Mouse (Mus musculus): ENCODE results near the gene Angel2. TPM values are rescaled to one million over a fixed set of nuclear protein-coding genes. Genes with fewer than 3 reads are reported as not detected.

Gene Angel2
- polyA plus RNA-seq, 1 experiment from 2014 or later = 42.2 TPM

- no peak overlapping the region for H3K27ac ChIP-seq (replicated peaks)
- no peak for ATAC-seq (ENCODE audit: low FRiP score)
- H3K27me3 ChIP-seq (replicated peaks) = no peaks in the 10 kb centered on the region
- H3K4me2 ChIP-seq = no peak overlapping the region
- no peaks in the 10 kb centered on the region for H3K4me1 ChIP-seq
- WGBS = 49% methylated on average over 7 of the region's 7 CpGs
- no peaks in the 10 kb centered on the region for H3K36me3 ChIP-seq
- H3K4me3 ChIP-seq (replicated peaks) = no peak overlapping the region
- no peak overlapping the region for H3K9ac ChIP-seq (replicated peaks)
- no peaks in the 10 kb centered on the region for H3K9me3 ChIP-seq (replicated peaks)
Observed at GRCm38 (mm10) chr1:190995548-190995947, 70.6 kb downstream of the Angel2 start.

- no peaks in the 10 kb centered on the region for H3K36me3 ChIP-seq
- H3K9ac ChIP-seq (replicated peaks) = no peak overlapping the region
- no peak for ATAC-seq (ENCODE audit: low FRiP score)
- H3K9me3 ChIP-seq (replicated peaks) = no peaks in the 10 kb centered on the region
- no peak overlapping the region for H3K4me3 ChIP-seq (replicated peaks)
- H3K27ac ChIP-seq (replicated peaks) = no peak overlapping the region
- H3K4me2 ChIP-seq = no peak overlapping the region
- H3K27me3 ChIP-seq (replicated peaks) = no peaks in the 10 kb centered on the region
- no peaks in the 10 kb centered on the region for H3K4me1 ChIP-seq
- WGBS = 69% methylated on average over 6 of the region's 6 CpGs
Observed at GRCm38 (mm10) chr1:190996346-190996877, 71.5 kb downstream of the Angel2 start.

Other genes starting within 250 kb of the Angel2 start
- 26.5 and 27.3 TPM in 2 replicates for gene Rps6kc1, start 13.3 kb upstream of the Angel2 start, polyA plus RNA-seq (2015; fragmentation: Nextera tagmentation; extraction: Ambion mirVana)
- 73.4 and 86.4 TPM in 2 replicates for gene Vash2, start 54.2 kb downstream of the Angel2 start, polyA plus RNA-seq (2015; fragmentation: Nextera tagmentation; extraction: Ambion mirVana)
- gene Flvcr1, start 101.0 kb downstream of the Angel2 start, polyA plus RNA-seq (2015; fragmentation: Nextera tagmentation; extraction: Ambion mirVana) = 7.5 and 8.1 TPM in 2 replicates
- not detected in 2 replicates for gene Spata45, start 111.5 kb downstream of the Angel2 start, polyA plus RNA-seq (2015; fragmentation: Nextera tagmentation; extraction: Ambion mirVana)
- gene Tatdn3, start 137.8 kb downstream of the Angel2 start, polyA plus RNA-seq (2015; fragmentation: Nextera tagmentation; extraction: Ambion mirVana) = 14.4 and 16.0 TPM in 2 replicates
- gene Nsl1, start 137.9 kb downstream of the Angel2 start, polyA plus RNA-seq (2015; fragmentation: Nextera tagmentation; extraction: Ambion mirVana) = 4.6 and 7.6 TPM in 2 replicates
- 3.5 and 3.6 TPM in 2 replicates for gene Batf3, start 172.7 kb downstream of the Angel2 start, polyA plus RNA-seq (2015; fragmentation: Nextera tagmentation; extraction: Ambion mirVana)
- not detected in 2 replicates for gene Fam71a, start 239.7 kb downstream of the Angel2 start, polyA plus RNA-seq (2015; fragmentation: Nextera tagmentation; extraction: Ambion mirVana)

Measured in neural tube, embryonic 15.5 days (tissue).